Mouse (Mus musculus) ovary, postnatal 14 days (tissue): ENCODE measurements around the gene Csn1s1.

ENCODE experiments used
- DNase-seq: peaks from one replicate; pipeline ENCODE4 v3.0.0; 2022; ENCODE audit warnings: low spot score

The Csn1s1 gene

GRCm38 (mm10) chr5:87665908-87666307 is at the start of gene Csn1s1:
Gene Csn1s1 (plus strand): TSS chr5:87666208.
- DNase-seq, result no peak

- DNase-seq, result no peak
These were observed 43.3 kb upstream of the Csn1s1 start for GRCm38 (mm10) chr5:87622681-87623080.

- peak; percentile 25 for DNase-seq
These were observed 23.2 kb upstream of the Csn1s1 start for GRCm38 (mm10) chr5:87642787-87643186.

DNA sequence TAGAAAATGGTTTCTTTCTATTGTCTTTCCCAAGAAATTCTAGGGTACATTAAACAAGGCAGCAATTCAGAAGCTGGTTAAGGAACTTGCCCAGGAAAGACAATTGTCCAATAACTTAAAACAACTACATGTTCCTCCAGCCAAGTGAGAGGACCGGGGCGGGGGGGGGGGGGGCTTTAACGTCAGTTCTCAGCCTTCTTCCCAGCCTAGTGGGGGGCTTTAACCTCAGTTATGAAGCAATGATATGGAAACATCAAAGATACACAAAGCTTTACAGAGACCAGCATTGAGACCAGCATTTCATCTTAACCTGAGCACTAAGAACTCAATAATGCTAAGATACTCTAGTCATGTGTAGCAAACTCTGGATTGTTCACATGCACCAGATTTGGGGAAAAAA is 33.5 kb downstream of the Csn1s1 start, which contains the start of gene Csn2:
TSS of gene Csn2 (minus strand) at position 101 of the 400 bp plus-strand sequence.
- no peak for DNase-seq

DNA sequence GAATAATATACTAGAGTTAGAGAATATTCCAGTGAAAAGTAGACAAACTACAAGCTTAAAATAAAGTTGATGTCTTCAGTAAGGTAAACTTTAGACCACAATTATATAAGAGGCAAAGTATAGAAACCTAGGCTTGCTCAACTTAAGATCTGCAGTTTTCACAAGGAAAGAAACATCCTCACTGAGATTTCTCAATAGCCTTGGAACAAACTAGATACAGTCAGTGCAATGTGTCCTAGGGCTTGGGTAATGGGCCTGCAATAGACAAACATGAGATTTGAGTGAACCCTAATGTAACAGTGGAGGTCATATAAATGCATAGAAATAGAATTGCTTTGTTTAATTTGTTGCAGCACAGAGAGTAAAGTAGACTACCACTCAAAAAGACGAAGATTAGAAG is 39.9 kb downstream of the Csn1s1 start:
- no peak for DNase-seq
